Mouse (Mus musculus): ENCODE measurements around the gene Gm10964. TPM values are rescaled to one million over a fixed set of nuclear protein-coding genes. Genes with fewer than 3 reads are reported as not detected.

The Gm10964 gene
- polyA plus RNA-seq, 1 experiment from 2014 or later, result not detected

DNA sequence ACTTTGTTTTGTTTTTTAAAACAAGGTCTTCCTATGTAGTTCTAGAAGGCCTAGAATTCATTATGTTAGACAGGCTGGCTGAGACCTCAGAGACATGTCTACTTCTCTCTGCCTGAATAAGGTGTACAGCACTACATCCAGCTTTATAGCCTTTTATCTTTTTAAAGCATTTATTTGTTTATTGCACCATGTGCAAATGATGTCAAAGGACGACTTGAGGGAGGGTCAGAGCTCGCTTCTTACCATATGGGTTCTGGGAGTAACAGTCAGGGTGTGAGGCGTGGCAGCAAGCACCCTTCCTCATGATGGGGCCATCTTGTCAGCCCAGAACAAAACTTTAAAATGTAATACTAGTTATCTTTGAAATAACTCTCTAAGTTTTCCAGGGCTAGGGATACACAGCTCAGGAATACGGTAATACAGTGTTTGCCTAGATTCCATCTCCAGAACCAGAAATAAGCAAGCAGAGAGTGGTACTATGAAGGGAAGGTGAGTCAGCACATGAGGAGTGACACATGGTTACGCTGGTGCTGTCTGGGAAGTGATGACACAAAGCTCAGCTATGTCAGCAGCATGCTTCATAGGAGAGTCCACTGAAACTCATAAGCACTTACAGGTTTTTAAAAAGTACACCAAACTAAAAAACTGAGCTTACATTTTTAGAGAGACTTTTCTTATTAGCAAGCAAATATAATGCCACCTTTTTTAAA, 20.2 kb downstream of the Gm10964 start:
- H3K27me3 ChIP-seq (replicated peaks), result no peaks in the 10 kb centered on the region
- H3K4me2 ChIP-seq, result no peak overlapping the region
- H3K36me3 ChIP-seq, result peaks cover 55% of the 10 kb centered on the region
- no peaks in the 10 kb centered on the region for H3K4me1 ChIP-seq
- WGBS, result 77% methylated on average over 5 of the region's 5 CpGs
- no peak overlapping the region for H3K4me3 ChIP-seq (replicated peaks)
- H3K9me3 ChIP-seq (replicated peaks), result no peaks in the 10 kb centered on the region
- no peak for ATAC-seq (ENCODE audit: low FRiP score)
- H3K9ac ChIP-seq (replicated peaks), result no peak overlapping the region
- H3K27ac ChIP-seq (replicated peaks), result no peak overlapping the region

GRCm38 (mm10) chr3:103766789-103767188, 27.6 kb downstream of the Gm10964 start:
- H3K4me1 ChIP-seq, result no peaks in the 10 kb centered on the region
- no peak for ATAC-seq (ENCODE audit: low FRiP score)
- H3K9me3 ChIP-seq (replicated peaks), result no peaks in the 10 kb centered on the region
- WGBS, result 57% methylated on average over 3 of the region's 3 CpGs
- no peak overlapping the region for H3K27ac ChIP-seq (replicated peaks)
- H3K27me3 ChIP-seq (replicated peaks), result no peaks in the 10 kb centered on the region
- H3K4me3 ChIP-seq (replicated peaks), result no peak overlapping the region
- H3K4me2 ChIP-seq, result no peak overlapping the region
- H3K36me3 ChIP-seq, result peaks cover 23% of the 10 kb centered on the region
- H3K9ac ChIP-seq (replicated peaks), result no peak overlapping the region

GRCm38 (mm10) chr3:103771531-103772130, 32.5 kb downstream of the Gm10964 start:
- Histone ChIP-seq H3K27ac (replicated peaks) (0 out of 2 replicates have a peak overlapping the region, but pooled peaks have one; percentile 30), H3K9ac (replicated peaks) (no peak overlapping the region)

DNA sequence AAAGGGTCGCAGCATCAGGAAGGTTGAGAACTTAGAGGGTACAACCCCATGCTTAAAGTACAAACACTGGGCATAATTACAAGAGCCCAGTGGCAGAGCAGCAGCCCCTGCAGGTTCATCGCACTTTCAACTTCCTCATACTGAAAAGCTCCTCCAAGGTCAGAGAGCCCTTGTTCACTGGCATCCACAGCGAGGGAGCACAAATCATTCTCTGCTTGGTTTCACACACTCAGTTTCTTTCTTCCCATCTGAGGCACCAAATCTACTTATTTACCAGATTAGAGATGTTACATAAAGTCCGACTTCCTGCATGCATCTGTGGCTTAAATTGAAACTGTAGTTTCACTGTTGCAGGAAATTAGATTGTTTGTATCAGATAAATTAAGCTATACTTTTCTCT, 33.7 kb downstream of the Gm10964 start:
- no peak overlapping the region for H3K4me2 ChIP-seq
- no peaks in the 10 kb centered on the region for H3K27me3 ChIP-seq (replicated peaks)
- peaks cover 6% of the 10 kb centered on the region; the same call in 1 of the 2 replicates for H3K4me1 ChIP-seq
- no peak overlapping the region for H3K27ac ChIP-seq (replicated peaks)
- peaks cover 23% of the 10 kb centered on the region for H3K36me3 ChIP-seq
- H3K9ac ChIP-seq (replicated peaks), result no peak overlapping the region
- H3K4me3 ChIP-seq (replicated peaks), result no peak overlapping the region
- no peaks in the 10 kb centered on the region for H3K9me3 ChIP-seq (replicated peaks)
- no peak for ATAC-seq (ENCODE audit: low FRiP score)
- 68% methylated on average over 4 of the region's 4 CpGs for WGBS

More at GRCm38 (mm10) chr3:103771531-103772130, 32.5 kb downstream of the Gm10964 start:
- H3K27me3 ChIP-seq (replicated peaks), result no peaks in the 10 kb centered on the region
- H3K4me3 ChIP-seq (replicated peaks), result no peak overlapping the region
- H3K9me3 ChIP-seq (replicated peaks), result no peaks in the 10 kb centered on the region
- 69% methylated on average over 9 of the region's 9 CpGs for WGBS
- H3K36me3 ChIP-seq, result peaks cover 13% of the 10 kb centered on the region
- H3K4me2 ChIP-seq, result no peak overlapping the region
- H3K4me1 ChIP-seq, result peaks cover 6% of the 10 kb centered on the region; the same call in 1 of the 2 replicates
- no peak for ATAC-seq (ENCODE audit: low FRiP score)

GRCm38 (mm10) chr3:103773508-103773907, 34.3 kb downstream of the Gm10964 start:
- Histone ChIP-seq H3K9me3 (replicated peaks) (no peaks in the 10 kb centered on the region), H3K4me2 (no peak overlapping the region), H3K27ac (replicated peaks) (no peak overlapping the region), H3K9ac (replicated peaks) (no peak overlapping the region), H3K27me3 (replicated peaks) (no peaks in the 10 kb centered on the region), H3K36me3 (peaks cover 19% of the 10 kb centered on the region), H3K4me3 (replicated peaks) (no peak overlapping the region), H3K4me1 (peaks cover 6% of the 10 kb centered on the region; the same call in 1 of the 2 replicates)
- ATAC-seq (ENCODE audit: low FRiP score), result no peak
- WGBS, result 92% methylated on average over 3 of the region's 3 CpGs

DNA sequence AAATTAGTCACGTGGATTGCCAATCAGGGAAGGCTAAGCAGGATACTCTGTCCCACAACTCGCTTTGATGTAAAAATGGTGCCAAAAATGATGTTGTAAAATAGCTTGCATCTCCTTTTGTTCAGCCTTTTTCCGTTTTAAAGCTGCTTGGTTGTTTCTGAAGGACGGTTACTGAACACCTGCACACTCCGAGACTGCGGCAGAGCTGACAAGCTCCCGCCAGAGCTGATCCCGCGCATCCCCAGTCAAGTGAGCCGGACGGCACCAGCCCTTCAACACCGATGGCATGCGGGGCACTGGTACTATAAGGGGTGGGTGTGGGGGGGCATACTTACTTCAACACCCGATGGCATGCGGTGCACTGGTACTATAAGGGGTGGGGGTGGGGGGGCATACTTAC, 34.8 kb downstream of the Gm10964 start:
- H3K9me3 ChIP-seq (replicated peaks), result no peaks in the 10 kb centered on the region
- peaks cover 6% of the 10 kb centered on the region; the same call in 1 of the 2 replicates for H3K4me1 ChIP-seq
- H3K36me3 ChIP-seq, result peaks cover 16% of the 10 kb centered on the region
- H3K4me3 ChIP-seq (replicated peaks), result no peak overlapping the region
- 85% methylated on average over 15 of the region's 15 CpGs for WGBS
- H3K4me2 ChIP-seq, result no peak overlapping the region
- no peak overlapping the region for H3K9ac ChIP-seq (replicated peaks)
- no peak overlapping the region for H3K27ac ChIP-seq (replicated peaks)
- H3K27me3 ChIP-seq (replicated peaks), result no peaks in the 10 kb centered on the region
- no peak for ATAC-seq (ENCODE audit: low FRiP score)

DNA sequence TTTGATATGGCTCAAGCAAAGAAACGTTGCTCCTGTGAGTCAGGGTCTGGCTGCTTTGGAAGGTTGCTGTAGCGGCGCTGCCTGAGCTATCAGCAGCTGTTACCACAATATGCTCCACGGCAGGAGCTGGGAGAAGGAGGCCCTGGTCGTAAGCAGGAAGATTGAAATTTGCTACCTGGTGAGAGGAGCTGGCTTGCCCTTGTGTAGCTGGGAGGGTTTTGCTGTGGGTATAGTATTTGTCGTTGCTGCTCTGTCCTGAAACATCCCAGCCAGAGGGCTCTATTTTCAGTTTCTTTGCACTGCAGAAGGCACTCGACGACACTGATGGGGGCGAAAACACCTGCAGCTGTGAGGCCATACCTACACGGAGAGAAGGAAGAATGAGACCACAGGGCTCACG, 38.8 kb downstream of the Gm10964 start:
- Histone ChIP-seq H3K27ac (replicated peaks) (no peak overlapping the region), H3K36me3 (peaks cover 16% of the 10 kb centered on the region), H3K4me2 (no peak overlapping the region), H3K4me1 (peaks cover 4% of the 10 kb centered on the region; the same call in 1 of the 2 replicates), H3K4me3 (replicated peaks) (no peak overlapping the region), H3K27me3 (replicated peaks) (no peaks in the 10 kb centered on the region), H3K9me3 (replicated peaks) (no peaks in the 10 kb centered on the region), H3K9ac (replicated peaks) (no peak overlapping the region)
- ATAC-seq (ENCODE audit: low FRiP score), result no peak
- WGBS, result 86% methylated on average over 11 of the region's 11 CpGs

GRCm38 (mm10) chr3:103778660-103779059, 39.5 kb downstream of the Gm10964 start:
- no peak for ATAC-seq (ENCODE audit: low FRiP score)
- no peaks in the 10 kb centered on the region for H3K27me3 ChIP-seq (replicated peaks)
- no peak overlapping the region for H3K27ac ChIP-seq (replicated peaks)
- no peaks in the 10 kb centered on the region for H3K4me1 ChIP-seq
- no peak overlapping the region for H3K9ac ChIP-seq (replicated peaks)
- no peaks in the 10 kb centered on the region for H3K9me3 ChIP-seq (replicated peaks)
- no peak overlapping the region for H3K4me3 ChIP-seq (replicated peaks)
- H3K4me2 ChIP-seq, result no peak overlapping the region
- 92% methylated on average over 6 of the region's 6 CpGs for WGBS
- H3K36me3 ChIP-seq, result peaks cover 16% of the 10 kb centered on the region

DNA sequence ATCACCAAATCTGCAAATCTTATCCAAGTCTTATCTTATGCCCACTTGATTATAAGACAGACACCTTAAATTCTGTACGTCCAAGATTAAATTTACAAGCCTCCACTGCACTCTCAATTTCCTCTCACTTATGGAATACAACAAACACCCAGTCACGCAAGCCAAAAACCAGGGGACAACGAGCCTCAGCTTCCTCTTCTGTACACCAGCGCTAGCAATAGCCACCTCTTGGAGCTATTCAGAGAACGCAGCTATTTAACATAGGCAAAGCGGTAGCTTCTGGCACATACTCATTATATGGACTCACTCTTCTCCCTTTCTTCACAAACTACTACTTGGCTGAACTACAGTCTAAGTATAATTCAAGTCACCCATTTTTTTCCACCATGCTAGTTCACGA, 40.0 kb downstream of the Gm10964 start:
- Histone ChIP-seq H3K27me3 (replicated peaks) (no peaks in the 10 kb centered on the region), H3K27ac (replicated peaks) (no peak overlapping the region), H3K9ac (replicated peaks) (no peak overlapping the region), H3K4me2 (no peak overlapping the region), H3K9me3 (replicated peaks) (no peaks in the 10 kb centered on the region), H3K36me3 (peaks cover 16% of the 10 kb centered on the region), H3K4me1 (no peaks in the 10 kb centered on the region), H3K4me3 (replicated peaks) (no peak overlapping the region)
- no peak for ATAC-seq (ENCODE audit: low FRiP score)
- 73% methylated on average over 7 of the region's 7 CpGs for WGBS

DNA sequence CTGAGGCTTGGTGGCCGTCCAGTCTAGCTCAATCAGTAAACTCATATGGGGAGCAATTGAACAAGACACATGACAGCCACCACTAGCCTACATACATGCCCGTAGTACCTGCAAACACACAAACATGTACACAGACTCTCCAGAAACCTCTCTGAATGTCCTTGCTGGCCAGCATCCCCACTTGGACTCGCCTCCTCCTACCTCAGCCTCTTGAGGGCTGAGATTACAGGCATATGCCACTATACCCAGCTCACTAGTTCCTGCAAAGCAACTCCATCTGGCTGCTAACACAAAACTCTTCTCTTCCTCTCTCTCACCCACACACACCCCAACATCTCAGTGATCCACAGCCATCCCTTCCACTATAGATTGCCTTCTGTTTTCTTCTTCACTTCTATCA, 41.1 kb downstream of the Gm10964 start:
- Histone ChIP-seq H3K4me2 (no peak overlapping the region), H3K9ac (replicated peaks) (no peak overlapping the region), H3K36me3 (peaks cover 16% of the 10 kb centered on the region), H3K4me3 (replicated peaks) (no peak overlapping the region), H3K27ac (replicated peaks) (no peak overlapping the region), H3K27me3 (replicated peaks) (no peaks in the 10 kb centered on the region), H3K4me1 (peaks cover 3% of the 10 kb centered on the region; the same call in 1 of the 2 replicates), H3K9me3 (replicated peaks) (no peaks in the 10 kb centered on the region)
- 97% methylated on average over 3 of the region's 3 CpGs for WGBS
- no peak for ATAC-seq (ENCODE audit: low FRiP score)

GRCm38 (mm10) chr3:103780777-103781176, 41.6 kb downstream of the Gm10964 start:
- no peak overlapping the region for H3K4me3 ChIP-seq (replicated peaks)
- WGBS, result 83% methylated on average over 5 of the region's 5 CpGs
- H3K36me3 ChIP-seq, result peaks cover 16% of the 10 kb centered on the region
- H3K27me3 ChIP-seq (replicated peaks), result no peaks in the 10 kb centered on the region
- no peak overlapping the region for H3K4me2 ChIP-seq
- no peak overlapping the region for H3K27ac ChIP-seq (replicated peaks)
- H3K9ac ChIP-seq (replicated peaks), result no peak overlapping the region
- H3K9me3 ChIP-seq (replicated peaks), result no peaks in the 10 kb centered on the region
- peaks cover 3% of the 10 kb centered on the region; the same call in 1 of the 2 replicates for H3K4me1 ChIP-seq
- ATAC-seq (ENCODE audit: low FRiP score), result no peak

All from neural tube, embryonic 15.5 days (tissue).